Mouse (Mus musculus) spleen, postnatal 4 days (tissue): ENCODE data around the gene D11Wsu47e.

Experiments
- DNase-seq, 2 experiments: peaks; one replicate each; pipeline ENCODE4 v3.0.0; 2022; ENCODE audit warnings: low spot score in 2 of 2

D11Wsu47e gene

DNA sequence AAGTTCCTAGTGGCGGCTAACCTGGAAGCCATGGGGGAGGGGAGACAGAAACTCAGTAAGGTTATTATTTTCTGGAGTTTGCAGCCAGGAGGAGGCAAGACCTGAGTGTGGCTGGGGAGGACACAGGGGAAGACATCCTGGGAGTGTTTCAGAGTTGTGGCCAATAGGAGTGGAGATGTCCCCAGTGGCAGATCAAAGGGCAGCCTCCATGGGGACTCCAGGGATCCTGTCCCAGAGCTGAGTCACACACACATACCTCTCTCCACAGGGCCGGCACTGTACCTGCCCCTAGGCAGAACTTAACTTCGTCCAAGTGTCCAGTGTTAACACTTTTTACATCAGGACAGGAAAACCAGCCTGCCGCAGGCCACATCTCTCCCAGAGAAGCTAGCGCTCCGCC, 50.9 kb downstream of the D11Wsu47e start:
- DNase-seq = no peak

DNA sequence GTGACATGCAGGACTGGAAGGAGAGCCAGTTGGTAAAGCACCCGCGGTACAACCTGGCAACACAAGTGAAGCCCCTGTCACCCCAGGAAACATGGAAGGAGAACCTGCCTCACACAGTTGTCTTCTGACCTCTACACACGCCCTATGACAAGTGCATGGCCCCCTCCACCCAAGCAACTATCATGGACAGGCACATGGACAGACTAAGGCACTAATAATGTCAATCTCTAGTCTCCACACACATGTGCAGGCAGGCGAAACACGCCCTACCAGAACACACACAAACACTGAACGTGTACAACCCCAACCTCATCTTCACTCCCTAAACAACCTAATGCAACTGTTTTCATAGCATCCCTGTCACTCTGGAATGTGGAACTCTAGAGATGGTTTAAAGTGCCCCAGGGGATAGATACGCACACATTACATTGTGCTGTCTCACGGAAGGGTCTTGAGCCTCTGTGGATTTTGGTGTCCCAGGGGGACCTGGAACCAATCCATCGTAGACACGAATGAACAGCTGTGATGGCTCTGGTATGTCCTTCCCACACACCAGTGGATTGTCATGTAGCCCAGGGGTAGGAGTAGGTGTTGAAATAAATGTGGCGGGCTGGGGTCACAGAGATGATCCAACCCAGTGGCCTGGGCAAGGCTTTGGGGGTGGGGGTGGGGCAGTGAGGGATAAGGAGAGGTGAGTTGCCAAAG, 52.8 kb downstream of the D11Wsu47e start:
- DNase-seq = no peak

DNA sequence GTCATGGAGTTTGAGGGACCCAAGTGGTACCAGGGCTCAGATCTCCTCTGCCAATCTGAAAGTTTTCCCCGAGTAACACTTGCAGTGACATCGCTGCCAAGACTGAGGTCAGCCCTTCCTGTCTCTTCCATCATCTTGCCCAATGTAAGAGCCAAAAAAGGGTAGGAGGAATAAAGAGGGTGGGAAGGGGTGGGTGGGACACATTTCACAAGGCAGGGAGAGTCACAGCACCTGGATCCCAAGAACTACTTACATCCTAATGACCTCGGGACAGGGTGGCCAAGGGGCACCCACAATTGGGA, 53.3 kb downstream of the D11Wsu47e start:
- DNase-seq = no peak

DNA sequence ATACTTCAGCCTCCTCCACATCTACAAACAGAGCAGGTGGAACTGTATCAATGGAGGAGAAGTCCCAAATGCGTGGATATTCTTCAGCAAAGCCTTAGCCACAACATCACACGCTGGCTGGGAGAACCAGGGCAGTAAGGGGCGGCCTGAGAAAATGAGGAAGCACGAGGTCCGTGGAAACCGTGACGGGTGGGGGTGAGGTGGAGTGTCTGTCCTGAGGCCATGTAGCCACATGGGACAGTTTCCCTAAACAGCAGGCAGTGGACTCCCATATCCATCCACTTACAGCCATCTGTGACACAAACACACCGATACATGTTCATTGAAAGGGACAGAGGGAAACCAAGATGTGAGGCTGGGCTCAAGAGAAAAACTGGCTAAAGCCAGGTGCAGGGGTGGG, 53.7 kb downstream of the D11Wsu47e start:
- peak in 1 of 2 experiments; percentile 34 for DNase-seq

DNA sequence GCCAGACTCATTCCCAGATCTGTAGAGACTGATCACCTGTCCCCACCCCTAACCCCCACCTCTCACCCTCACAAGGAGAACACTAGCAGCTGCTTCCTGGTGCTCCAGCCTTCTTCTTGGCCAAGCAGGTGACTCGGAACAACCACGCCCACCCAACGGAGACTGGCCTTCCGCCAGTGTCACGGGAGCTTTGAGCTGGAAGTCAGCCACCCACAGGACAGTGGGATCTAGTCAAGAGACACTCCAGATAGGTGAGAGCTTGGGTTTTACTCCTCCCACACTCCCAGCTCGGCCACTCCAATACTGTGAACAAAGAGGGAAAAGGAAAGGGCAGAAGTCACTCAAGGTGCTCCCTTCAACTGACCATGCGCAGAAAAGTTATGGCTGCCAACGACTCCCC, 55.0 kb downstream of the D11Wsu47e start:
- DNase-seq = no peak

DNA sequence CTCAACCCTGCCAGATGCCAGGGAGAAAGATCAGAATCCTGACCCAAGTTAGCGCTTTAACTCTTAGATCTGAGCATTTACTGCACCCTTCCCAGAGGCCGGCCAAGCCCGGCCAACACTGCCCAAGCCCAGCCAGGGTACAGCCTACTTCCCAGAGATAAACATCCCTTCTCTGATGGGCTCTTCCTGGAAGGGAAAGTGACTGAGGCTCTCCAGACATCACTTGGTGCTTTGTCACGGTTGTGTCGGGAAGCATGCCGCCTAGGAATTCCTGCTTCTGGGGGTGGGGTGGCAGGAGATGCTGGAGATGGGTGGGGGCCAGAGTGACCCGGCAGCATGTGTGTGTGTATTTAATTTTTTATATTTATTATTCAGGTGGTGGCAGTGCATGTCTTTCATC, 55.9 kb downstream of the D11Wsu47e start:
- DNase-seq = no peak

DNA sequence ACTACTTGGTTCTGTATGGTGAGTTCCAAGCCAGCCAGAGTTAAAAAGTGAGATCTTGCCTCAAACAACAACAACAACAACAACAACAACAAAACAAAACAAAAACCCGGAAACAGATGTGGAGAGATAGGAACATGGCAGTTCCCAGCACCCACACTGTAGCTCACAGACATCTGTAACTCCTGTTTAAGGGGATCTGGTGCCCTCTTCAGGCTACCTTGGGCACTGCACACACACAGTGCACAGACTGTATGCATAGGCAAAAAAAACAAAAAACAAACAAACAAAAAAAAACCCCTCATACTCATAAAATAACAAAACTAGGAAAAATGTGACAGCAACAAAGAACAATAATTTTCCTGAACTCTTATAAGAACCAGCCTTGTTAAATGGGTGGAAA, 58.8 kb downstream of the D11Wsu47e start:
- DNase-seq = no peak
